Mouse (Mus musculus) kidney, embryonic 14.5 days (tissue): ENCODE results near the gene Gm20920. TPM values are rescaled to one million over a fixed set of nuclear protein-coding genes. Genes with fewer than 3 reads are reported as not detected.
"Not testable (repeated sequence)": the region's sequence is repeated elsewhere in the genome, so short reads cannot be mapped to it uniquely, and the experiment has no call there.

Experiments
- ATAC-seq: fragments of 200-750 bp; cut with Nextera tagmentation; 2 replicates; pipeline ENCODE4 v1.8.0; 2017; ENCODE audit warnings: moderate number of reproducible peaks, mild to moderate bottlenecking, moderate TSS enrichment, moderate library complexity; ENCODE audit not compliant: low FRiP score, low TSS enrichment
- H3K27ac ChIP-seq: fragments of 300-500 bp; sonication (generic); 2 replicates; pipeline ENCODE4 v1.5.1; 2014; ENCODE audit warnings: low read depth, mild to moderate bottlenecking, low read length, moderate library complexity, mixed read lengths
- H3K27me3 ChIP-seq: fragments of 300-500 bp; sonication (generic); 2 replicates; pipeline ENCODE4 v1.6.1; 2014; ENCODE audit warnings: mild to moderate bottlenecking, low read length; ENCODE audit not compliant: control insufficient read depth, insufficient read depth
- H3K36me3 ChIP-seq: fragments of 300-500 bp; sonication (generic); 2 replicates; pipeline ENCODE4 v1.6.1; 2014; ENCODE audit warnings: low read length, mixed read lengths; ENCODE audit not compliant: control insufficient read depth, insufficient read depth
- H3K4me1 ChIP-seq: fragments of 300-500 bp; sonication (generic); 2 replicates; pipeline ENCODE4 v1.6.1; 2014; ENCODE audit warnings: low read length, mixed read lengths; ENCODE audit not compliant: control insufficient read depth, insufficient read depth
- H3K4me2 ChIP-seq: fragments of 300-500 bp; sonication (generic); replicated peaks from 2 replicates; pipeline ENCODE4 v1.6.1; 2014; ENCODE audit warnings: low read depth, mild to moderate bottlenecking, low read length
- H3K4me3 ChIP-seq: fragments of 300-500 bp; sonication (generic); 2 replicates; pipeline ENCODE4 v1.5.1; 2014; ENCODE audit warnings: mild to moderate bottlenecking, low read length
- H3K9ac ChIP-seq: fragments of 300-500 bp; sonication (generic); 2 replicates; pipeline ENCODE4 v1.6.1; 2014; ENCODE audit warnings: low read depth, mild to moderate bottlenecking, low read length, moderate library complexity
- H3K9me3 ChIP-seq: fragments of 300-500 bp; sonication (generic); 2 replicates; pipeline ENCODE4 v1.6.1; 2016; ENCODE audit warnings: low read length; ENCODE audit not compliant: control insufficient read depth
- WGBS: fragments of 180-500 bp; shearing (Covaris S2); extraction: QIAGEN DNeasy Blood & Tissue Kit; methylation state at CpG from one replicate; pipeline ENCODE4 v1.1.7; 2014; 5-methylcytosine and 5-hydroxymethylcytosine counted together
- polyA plus RNA-seq: library from polyadenylated mRNA; unstranded; fragments of >200 nt; fragmentation: Nextera tagmentation; extraction: Ambion mirVana; gene quantifications from 2 replicates; pipeline ENCODE4 v1.2.1, GENCODE M21; 2014

Gm20920 gene
- polyA plus RNA-seq, result not detected in 2 replicates

GRCm38 (mm10) chrY:51851820-51852219 is at the start of gene Gm20920:
Gene Gm20920, plus strand, starts transcription at chrY:51852120.
- H3K4me3 ChIP-seq, H3K9me3 ChIP-seq, ATAC-seq, H3K9ac ChIP-seq, H3K4me1 ChIP-seq, H3K36me3 ChIP-seq, H3K27ac ChIP-seq, H3K27me3 ChIP-seq, H3K4me2 ChIP-seq: not testable (repeated sequence)
- no CpG with 5 or more reads among the region's 6 CpGs for WGBS
